In genomic region chr3:33956625-33957023, GRCm38 (mm10) we compare ENCODE assay signal across 8 mouse cellular contexts.
A peak's percentile ranks its signal among the peaks of the same experiment; 100 is the strongest.
DNase-seq lines count a peak whose midpoint lies in the region; ATAC-seq and TF ChIP-seq lines count a peak whose summit lies in the region.

No protein-coding gene starts in this region.

- peaks cover 18% of the 10 kb centered on the region for H3K4me1 ChIP-seq in forebrain, embryonic 12.5 days
- H3K4me1 ChIP-seq in forebrain, embryonic 15.5 days, result peaks cover 6% of the 10 kb centered on the region
- peaks cover 5% of the 10 kb centered on the region for H3K4me1 ChIP-seq in intestine, embryonic 15.5 days (replicated peaks)
- no peaks in the 10 kb centered on the region for H3K4me1 ChIP-seq in intestine, postnatal 0 days (replicated peaks; ENCODE audit: control insufficient read depth, insufficient read depth, low read length)
- 0 out of 2 replicates have a peak, but pooled peaks cover 10% of the 10 kb centered on the region for H3K4me1 ChIP-seq in forebrain, postnatal 0 days (ENCODE audit: insufficient read depth)
- peaks cover 11% of the 10 kb centered on the region for H3K4me1 ChIP-seq in midbrain, embryonic 15.5 days
- peaks cover 12% of the 10 kb centered on the region; the same call in 1 of the 2 replicates for H3K4me1 ChIP-seq in heart, embryonic 12.5 days (replicated peaks)

- H3K36me3 ChIP-seq in forebrain, embryonic 12.5 days (replicated peaks), result no peaks in the 10 kb centered on the region
- no peaks in the 10 kb centered on the region for H3K36me3 ChIP-seq in forebrain, embryonic 15.5 days
- H3K36me3 ChIP-seq in intestine, embryonic 15.5 days, result no peaks in the 10 kb centered on the region
- no peaks in the 10 kb centered on the region for H3K36me3 ChIP-seq in intestine, postnatal 0 days (ENCODE audit: control insufficient read depth, insufficient read depth)
- H3K36me3 ChIP-seq in forebrain, postnatal 0 days (ENCODE audit: insufficient read depth), result no peaks in the 10 kb centered on the region
- H3K36me3 ChIP-seq in midbrain, embryonic 15.5 days (replicated peaks), result no peaks in the 10 kb centered on the region
- H3K36me3 ChIP-seq in heart, embryonic 12.5 days, result no peaks in the 10 kb centered on the region

- no peak overlapping the region for H3K9ac ChIP-seq in forebrain, embryonic 12.5 days
- no peak overlapping the region for H3K9ac ChIP-seq in forebrain, embryonic 15.5 days (replicated peaks)
- H3K9ac ChIP-seq in intestine, embryonic 15.5 days, result no peak overlapping the region
- H3K9ac ChIP-seq in intestine, postnatal 0 days (ENCODE audit: low read depth, low read length), result no peak overlapping the region
- no peak overlapping the region for H3K9ac ChIP-seq in forebrain, postnatal 0 days
- no peak overlapping the region for H3K9ac ChIP-seq in midbrain, embryonic 15.5 days
- H3K9ac ChIP-seq in heart, embryonic 12.5 days, result no peak overlapping the region

- no peak for ATAC-seq in forebrain, embryonic 12.5 days (ENCODE audit: low FRiP score)
- ATAC-seq in forebrain, embryonic 15.5 days (replicated peaks), result no peak; the same call in 1 of the 2 replicates
- ATAC-seq in intestine, embryonic 15.5 days, result peak; percentile 20; the same call in 1 of the 2 replicates
- ATAC-seq in intestine, postnatal 0 days, result no peak
- no peak; the same call in 1 of the 2 replicates for ATAC-seq in forebrain, postnatal 0 days
- ATAC-seq in midbrain, embryonic 15.5 days (replicated peaks), result peak; percentile 17; the same call in 1 of the 2 replicates
- no peak for ATAC-seq in heart, embryonic 12.5 days (ENCODE audit: insufficient number of reproducible peaks, low FRiP score)

- 50% methylated on average over 3 of the region's 3 CpGs for WGBS in forebrain, embryonic 12.5 days
- WGBS in forebrain, embryonic 15.5 days, result 45% methylated on average over 3 of the region's 3 CpGs
- 40% methylated on average over 3 of the region's 3 CpGs for WGBS in intestine, embryonic 15.5 days
- WGBS in intestine, postnatal 0 days, result 42% methylated on average over 3 of the region's 3 CpGs
- 35% methylated on average over 3 of the region's 3 CpGs for WGBS in forebrain, postnatal 0 days
- WGBS in midbrain, embryonic 15.5 days, result 41% methylated on average over 3 of the region's 3 CpGs
- WGBS in heart, embryonic 12.5 days, result 43% methylated on average over 3 of the region's 3 CpGs

- H3K4me3 ChIP-seq in forebrain, embryonic 12.5 days (replicated peaks), result no peak overlapping the region
- H3K4me3 ChIP-seq in forebrain, embryonic 15.5 days, result no peak overlapping the region
- no peak overlapping the region for H3K4me3 ChIP-seq in intestine, embryonic 15.5 days (replicated peaks)
- no peak overlapping the region for H3K4me3 ChIP-seq in intestine, postnatal 0 days (ENCODE audit: low read depth, low read length)
- no peak overlapping the region for H3K4me3 ChIP-seq in forebrain, postnatal 0 days (ENCODE audit: low read depth, low read length)
- no peak overlapping the region for H3K4me3 ChIP-seq in midbrain, embryonic 15.5 days
- no peak overlapping the region for H3K4me3 ChIP-seq in heart, embryonic 12.5 days

- H3K4me2 ChIP-seq in forebrain, embryonic 12.5 days, result peak overlapping the region; percentile 49; the same call in 1 of the 2 replicates
- no peak overlapping the region for H3K4me2 ChIP-seq in forebrain, embryonic 15.5 days (replicated peaks)
- H3K4me2 ChIP-seq in intestine, embryonic 15.5 days (replicated peaks), result no peak overlapping the region
- H3K4me2 ChIP-seq in intestine, postnatal 0 days (replicated peaks; ENCODE audit: low read depth), result no peak overlapping the region; the same call in 1 of the 2 replicates
- H3K4me2 ChIP-seq in forebrain, postnatal 0 days (ENCODE audit: low read depth), result peak overlapping the region; percentile 47; the same call in 1 of the 2 replicates
- H3K4me2 ChIP-seq in midbrain, embryonic 15.5 days, result peak overlapping the region; percentile 51
- no peak overlapping the region for H3K4me2 ChIP-seq in heart, embryonic 12.5 days

- TF ChIP-seq CTCF in intestine, postnatal 0 days (IDR thresholded peaks at IDR 0.05; ENCODE audit: low read depth), result no peak
- no peak for TF ChIP-seq CTCF in forebrain, postnatal 0 days (IDR thresholded peaks at IDR 0.05; ENCODE audit: low read depth)

- peaks cover 16% of the 10 kb centered on the region for H3K27me3 ChIP-seq in forebrain, embryonic 12.5 days
- H3K27me3 ChIP-seq in forebrain, embryonic 15.5 days, result peaks cover 12% of the 10 kb centered on the region
- no peaks in the 10 kb centered on the region; the same call in 1 of the 2 replicates for H3K27me3 ChIP-seq in intestine, embryonic 15.5 days (replicated peaks)
- H3K27me3 ChIP-seq in intestine, postnatal 0 days (replicated peaks; ENCODE audit: control insufficient read depth, insufficient read depth, low read length), result peaks cover 5% of the 10 kb centered on the region
- peaks cover 11% of the 10 kb centered on the region; the same call in 1 of the 2 replicates for H3K27me3 ChIP-seq in forebrain, postnatal 0 days (ENCODE audit: insufficient read depth, low read length)
- H3K27me3 ChIP-seq in midbrain, embryonic 15.5 days (replicated peaks), result peaks cover 12% of the 10 kb centered on the region
- no peaks in the 10 kb centered on the region for H3K27me3 ChIP-seq in heart, embryonic 12.5 days (replicated peaks)

- DNase-seq in forebrain, postnatal 0 days, result no peak
- DNase-seq in thymus, postnatal 4 days, result no peak

- no peak overlapping the region for H3K27ac ChIP-seq in forebrain, embryonic 12.5 days
- H3K27ac ChIP-seq in forebrain, embryonic 15.5 days (replicated peaks), result no peak overlapping the region
- no peak overlapping the region for H3K27ac ChIP-seq in intestine, embryonic 15.5 days
- no peak overlapping the region for H3K27ac ChIP-seq in intestine, postnatal 0 days (ENCODE audit: low read depth, low read length)
- no peak overlapping the region for H3K27ac ChIP-seq in forebrain, postnatal 0 days (ENCODE audit: low read depth, low read length)
- no peak overlapping the region for H3K27ac ChIP-seq in midbrain, embryonic 15.5 days
- H3K27ac ChIP-seq in heart, embryonic 12.5 days (ENCODE audit: poor library complexity, severe bottlenecking), result no peak overlapping the region

- no peaks in the 10 kb centered on the region for H3K9me3 ChIP-seq in forebrain, embryonic 12.5 days
- no peaks in the 10 kb centered on the region for H3K9me3 ChIP-seq in forebrain, embryonic 15.5 days
- no peaks in the 10 kb centered on the region for H3K9me3 ChIP-seq in intestine, embryonic 15.5 days
- no peaks in the 10 kb centered on the region for H3K9me3 ChIP-seq in intestine, postnatal 0 days (ENCODE audit: control insufficient read depth)
- no peaks in the 10 kb centered on the region for H3K9me3 ChIP-seq in forebrain, postnatal 0 days (ENCODE audit: low read length)
- no peaks in the 10 kb centered on the region for H3K9me3 ChIP-seq in midbrain, embryonic 15.5 days
- 0 out of 2 replicates have a peak, but pooled peaks cover 3% of the 10 kb centered on the region for H3K9me3 ChIP-seq in heart, embryonic 12.5 days (replicated peaks)

Comparison
In these comparisons a context has a peak if more than half of its experiments do, and no peak if none do; other contexts are left out.
1. ATAC-seq: peak in intestine, embryonic 15.5 days (single experiment) and midbrain, embryonic 15.5 days (single experiment); none in forebrain, embryonic 12.5 days (single experiment), forebrain, embryonic 15.5 days (single experiment), intestine, postnatal 0 days (single experiment), forebrain, postnatal 0 days (single experiment) and heart, embryonic 12.5 days (single experiment).
2. H3K4me2 ChIP-seq: peak in forebrain, embryonic 12.5 days (single experiment), forebrain, postnatal 0 days (single experiment) and midbrain, embryonic 15.5 days (single experiment); none in forebrain, embryonic 15.5 days (single experiment), intestine, embryonic 15.5 days (single experiment), intestine, postnatal 0 days (single experiment) and heart, embryonic 12.5 days (single experiment).